Mouse (Mus musculus) spleen, postnatal 14 days (tissue): ENCODE measurements around the gene Pik3c2b.
A peak's percentile ranks its signal among the peaks of the same experiment; 100 is the strongest.
"Not testable (repeated sequence)": the region's sequence is repeated elsewhere in the genome, so short reads cannot be mapped to it uniquely, and the experiment has no call there.

Experiments
- DNase-seq, 2 experiments: peaks; one replicate each; pipeline ENCODE4 v3.0.0; 2021 to 2022; ENCODE audit warnings: low spot score in 2 of 2

Pik3c2b gene

GRCm38 (mm10) chr1:133033316-133034090, 12.0 kb upstream of the Pik3c2b start:
- DNase-seq = peak in 1 of 2 experiments; percentile 35

- DNase-seq = no peak
Measured at GRCm38 (mm10) chr1:133034091-133034460, 11.4 kb upstream of the Pik3c2b start.

- DNase-seq = not testable (repeated sequence)
Measured at GRCm38 (mm10) chr1:133034682-133035081, 10.8 kb upstream of the Pik3c2b start.

GRCm38 (mm10) chr1:133039505-133039949, 5.9 kb upstream of the Pik3c2b start:
- peak in 1 of 2 experiments; percentile 45 for DNase-seq

DNA sequence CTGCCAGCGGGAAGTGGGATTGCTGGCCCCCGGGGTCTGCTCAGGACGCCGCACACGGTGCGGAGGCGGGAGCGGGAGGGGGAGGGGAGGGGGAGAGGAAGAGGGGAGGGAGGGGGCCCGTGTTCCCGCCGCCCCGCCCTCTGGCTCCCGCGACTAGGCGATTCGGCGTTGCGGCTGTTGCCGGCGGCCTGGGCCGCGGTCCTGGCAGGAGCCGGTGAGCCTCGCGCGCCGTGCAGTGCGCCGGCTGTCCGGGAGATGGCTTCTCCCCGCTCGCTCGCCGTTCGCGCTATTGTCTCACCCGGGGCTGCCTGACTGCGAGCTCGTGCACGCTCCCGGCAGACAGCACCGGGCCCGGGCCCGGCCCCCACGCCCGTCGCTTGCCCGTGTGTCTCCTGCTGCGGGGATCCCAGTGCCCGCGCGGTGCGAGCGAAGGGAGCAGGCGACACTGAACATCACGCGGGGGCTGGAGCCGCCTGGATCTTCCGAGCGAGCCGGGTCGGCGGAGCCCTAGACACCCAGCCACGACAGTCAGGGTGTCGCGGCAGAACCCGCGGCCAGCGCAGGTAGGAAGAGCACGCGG, 484 bp downstream of the Pik3c2b start:
- peak; percentile 50 to 69 for DNase-seq

DNA sequence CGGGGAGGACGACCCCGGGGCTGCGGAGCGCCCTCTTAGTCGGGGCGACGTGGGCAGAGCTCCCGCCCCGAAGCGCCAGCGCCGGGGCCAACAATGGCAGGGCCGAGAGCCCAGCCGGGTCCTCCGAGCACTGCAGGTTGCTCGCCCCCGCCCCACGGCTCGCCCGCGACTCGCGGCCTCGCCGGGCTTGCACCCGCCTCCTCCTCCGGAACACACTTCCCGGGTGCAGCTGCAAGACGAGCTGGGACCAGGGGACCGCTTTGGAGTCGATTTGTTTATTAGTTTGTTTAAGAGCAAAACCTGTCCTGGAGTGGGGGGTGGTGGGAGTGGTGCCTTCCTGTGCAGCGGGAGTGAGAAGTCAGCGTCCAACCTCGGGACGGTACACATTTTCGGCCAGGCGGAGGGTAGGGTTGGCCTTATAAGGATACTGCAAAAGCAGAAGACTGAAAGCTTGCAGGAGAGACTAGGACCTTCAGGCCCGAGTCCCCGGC, 1.0 kb downstream of the Pik3c2b start:
- peak in 1 of 2 experiments; percentile 20 for DNase-seq

GRCm38 (mm10) chr1:133047575-133047974, 2.1 kb downstream of the Pik3c2b start:
- no peak for DNase-seq

DNA sequence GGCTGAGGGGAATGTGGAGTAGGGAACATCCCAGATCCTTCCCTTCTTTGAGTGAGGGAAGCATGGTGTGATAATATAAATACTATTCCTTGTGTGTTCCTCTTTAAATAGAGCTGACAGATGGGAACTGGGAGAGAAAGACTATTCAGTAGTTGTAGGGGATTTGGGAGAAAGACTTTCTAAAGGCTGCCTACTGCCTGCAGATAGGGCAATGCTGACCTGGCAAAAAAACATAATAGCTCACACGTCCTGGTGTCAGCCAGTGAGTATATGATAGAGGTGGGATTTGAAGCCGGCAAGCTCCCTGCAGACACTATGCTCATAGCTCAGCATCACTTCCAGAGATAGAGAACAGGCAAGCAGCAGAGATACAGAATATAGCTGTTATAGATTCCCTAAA, 3.2 kb downstream of the Pik3c2b start:
- no peak for DNase-seq

DNA sequence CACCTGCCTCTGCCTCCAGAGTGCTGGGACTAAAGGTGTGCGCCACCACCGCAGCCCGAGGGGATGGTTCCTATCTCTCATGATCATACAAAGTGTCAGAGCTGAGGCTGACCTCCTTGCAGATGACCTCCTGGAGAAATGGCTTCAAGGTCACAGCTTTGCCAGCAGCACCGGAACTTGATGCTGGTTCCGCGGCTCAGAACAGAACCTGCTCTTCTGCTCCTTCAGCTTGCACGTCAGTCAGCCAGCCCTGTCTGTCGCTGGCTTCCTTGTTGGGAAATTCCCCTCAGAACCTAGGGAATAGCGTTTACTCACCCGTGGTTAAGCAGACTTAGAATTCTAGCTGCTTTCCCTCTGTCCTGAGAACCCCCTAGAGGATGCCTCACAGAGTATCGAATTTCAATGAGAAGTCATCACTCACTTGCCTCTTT, 4.5 kb downstream of the Pik3c2b start:
- no peak for DNase-seq

GRCm38 (mm10) chr1:133051829-133052228, 6.4 kb downstream of the Pik3c2b start:
- DNase-seq = no peak

DNA sequence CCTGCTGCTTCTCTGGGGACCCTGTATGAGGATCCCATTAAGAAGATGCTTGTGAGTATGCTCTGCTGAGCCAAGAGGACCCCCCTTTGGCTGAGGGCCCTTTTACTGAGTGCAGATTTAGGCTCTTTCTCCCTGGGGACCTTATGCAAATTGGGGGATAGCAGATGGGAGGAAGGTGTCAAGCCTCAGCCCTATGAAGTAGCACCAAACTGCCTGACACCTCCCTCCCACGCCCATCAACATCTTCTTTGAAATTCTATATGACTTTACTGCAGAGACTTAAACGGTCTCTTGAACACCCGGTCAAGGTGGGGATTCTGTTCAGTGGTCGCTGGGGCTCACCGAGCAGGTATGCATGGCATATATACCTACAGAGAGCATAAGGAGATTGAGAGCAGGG, 7.6 kb downstream of the Pik3c2b start:
- DNase-seq = peak in 1 of 2 experiments; percentile 44

DNA sequence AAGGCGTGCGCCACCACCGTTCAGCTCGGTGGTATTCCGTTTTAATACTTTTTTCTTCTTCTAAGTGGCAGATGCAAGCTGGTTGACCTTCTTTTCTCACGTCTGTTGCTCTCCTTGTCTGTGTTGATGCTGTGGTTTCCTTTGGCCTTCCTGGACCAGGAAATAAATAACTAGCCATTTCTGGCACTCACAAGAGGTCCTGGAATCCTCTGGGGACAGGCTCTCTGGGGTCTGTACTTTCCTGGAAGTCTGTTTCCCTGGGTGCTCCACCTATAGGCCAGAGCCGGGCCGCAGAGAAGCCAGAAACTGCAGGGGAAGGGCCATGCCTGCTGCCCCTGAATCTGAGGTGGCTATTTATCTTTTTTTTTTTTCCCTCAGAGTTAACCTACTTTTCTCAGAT, 8.9 kb downstream of the Pik3c2b start:
- DNase-seq = no peak

DNA sequence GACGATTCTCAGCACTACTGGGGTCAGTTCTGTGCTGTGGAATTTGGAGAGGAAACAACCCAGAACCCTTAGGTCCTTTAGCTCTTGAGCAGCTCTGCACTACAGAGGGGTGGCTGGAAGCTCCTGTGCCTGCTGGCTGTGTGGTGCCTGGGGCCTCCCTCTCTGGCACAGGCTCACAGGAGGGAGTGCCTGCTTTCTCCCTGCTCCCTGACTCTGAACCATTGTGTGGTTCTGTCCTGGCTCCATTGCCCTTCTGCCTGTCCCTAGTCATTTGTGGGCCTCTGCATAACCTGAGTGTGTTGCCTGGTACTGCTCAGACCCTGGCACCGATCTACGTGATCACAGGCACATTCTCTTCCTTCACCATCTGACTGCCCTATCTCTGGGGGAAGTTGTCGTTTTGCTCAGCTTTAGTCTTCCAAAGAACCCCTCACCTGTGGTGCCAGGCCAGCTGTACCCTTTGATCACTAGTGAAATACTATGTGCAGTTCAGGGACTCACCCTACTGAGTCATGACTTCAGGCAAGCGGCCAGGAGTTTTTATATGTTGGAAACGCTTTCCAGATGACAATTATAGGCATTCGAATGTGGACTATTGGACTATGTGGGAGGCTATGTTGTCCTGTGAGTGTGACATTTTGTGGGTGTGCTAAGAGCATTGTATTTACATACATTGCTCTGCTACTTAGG, 12.0 kb downstream of the Pik3c2b start:
- no peak for DNase-seq

DNA sequence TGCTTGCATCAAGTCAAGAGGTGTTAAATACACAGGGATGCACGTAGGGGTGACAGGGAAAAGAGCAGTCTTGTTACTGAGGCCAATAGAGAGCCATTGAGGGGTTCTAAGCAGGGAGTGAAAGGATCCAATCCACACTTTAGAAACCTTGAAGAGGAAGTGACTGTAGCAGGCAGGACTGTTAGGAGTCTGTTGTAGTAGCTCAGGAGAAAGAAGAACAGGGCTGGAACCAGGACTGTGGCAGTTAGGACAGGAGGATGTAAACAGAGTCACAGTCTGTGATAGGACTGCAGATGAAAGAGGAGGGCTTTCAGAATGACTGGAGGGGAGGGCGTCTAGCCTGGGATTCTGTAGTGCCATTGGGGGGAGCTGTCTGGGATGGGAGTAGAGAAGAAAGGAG, 14.1 kb downstream of the Pik3c2b start:
- DNase-seq = no peak

DNA sequence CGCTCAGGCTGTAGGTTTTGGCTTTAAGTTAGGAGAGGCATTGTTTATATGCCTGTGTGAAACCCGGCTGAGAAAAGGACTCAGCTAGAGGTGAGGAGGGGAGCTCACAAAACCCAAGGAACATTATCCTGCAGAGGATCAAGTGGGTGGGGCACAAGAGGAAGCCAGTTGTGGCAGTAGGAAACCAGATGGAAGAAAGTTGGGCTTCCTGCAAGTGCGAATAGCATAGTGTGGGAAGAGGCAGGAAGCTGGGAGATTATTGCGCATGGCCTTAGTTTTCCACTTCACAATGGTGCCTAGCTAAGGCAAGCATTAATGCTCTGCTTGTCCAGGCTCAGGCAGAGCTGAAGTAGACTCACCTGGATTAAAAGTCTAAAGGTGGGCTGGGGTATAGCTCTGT, 15.2 kb downstream of the Pik3c2b start:
- DNase-seq = no peak

DNA sequence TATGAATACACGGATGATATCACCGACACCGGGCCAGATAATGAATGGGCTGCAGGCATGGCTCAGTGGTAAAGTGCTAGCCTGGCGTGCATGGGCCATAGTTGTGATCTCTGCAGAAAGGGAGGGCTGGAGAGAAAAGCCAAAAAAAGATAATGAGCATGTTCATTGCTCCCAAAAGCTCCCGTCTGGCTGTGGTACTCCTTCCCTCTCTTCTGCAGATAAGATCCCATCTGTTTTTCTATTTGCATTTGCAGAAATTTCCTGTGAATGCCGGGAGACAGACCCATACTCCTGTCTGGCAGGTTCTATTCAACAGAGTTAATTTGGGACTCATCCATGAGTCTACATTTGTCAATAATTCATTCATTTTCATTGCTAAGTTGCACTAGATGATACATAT, 17.7 kb downstream of the Pik3c2b start:
- no peak for DNase-seq

- DNase-seq = no peak
Measured at GRCm38 (mm10) chr1:133068268-133068667, 22.8 kb downstream of the Pik3c2b start.

- no peak for DNase-seq
Measured at GRCm38 (mm10) chr1:133068669-133069274, 23.3 kb downstream of the Pik3c2b start.

GRCm38 (mm10) chr1:133069275-133070120, 24.0 kb downstream of the Pik3c2b start:
- no peak for DNase-seq

DNA sequence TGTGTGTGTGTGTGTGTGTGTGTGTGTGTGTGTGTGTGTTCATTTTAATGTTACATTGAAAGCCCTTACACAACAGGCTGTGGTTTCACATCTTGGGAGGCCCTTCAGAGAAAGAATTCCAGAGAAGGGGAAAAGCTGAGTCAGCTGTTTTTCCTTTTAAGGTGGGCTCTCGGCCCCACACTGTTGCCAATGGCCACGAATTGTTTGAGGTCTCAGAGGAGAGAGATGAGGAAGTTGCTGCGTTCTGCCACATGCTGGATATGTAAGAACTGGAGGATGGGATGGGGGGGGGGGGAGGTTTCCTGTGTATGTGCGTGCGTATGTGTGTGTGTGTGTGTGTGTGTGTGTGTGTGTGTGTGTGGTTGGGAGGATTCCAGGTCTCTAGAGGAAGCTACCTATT, 24.7 kb downstream of the Pik3c2b start:
- no peak for DNase-seq

GRCm38 (mm10) chr1:133071666-133072381, 26.4 kb downstream of the Pik3c2b start:
- DNase-seq = no peak
